Mouse (Mus musculus): ENCODE results near the gene Klk9. TPM values are rescaled to one million over a fixed set of nuclear protein-coding genes. Genes with fewer than 3 reads are reported as not detected.

Klk9 gene
- polyA plus RNA-seq (2015; fragmentation: Nextera tagmentation; extraction: Ambion mirVana), result not detected in 2 replicates

- no peak within 1 kb of the TSS for H3K4me2 ChIP-seq (replicated peaks; ENCODE audit: low read depth)
- H3K27me3 ChIP-seq (replicated peaks; ENCODE audit: control insufficient read depth, insufficient read depth, low read length), result peaks cover 3% of the 10 kb centered on the region; the same call in 1 of the 2 replicates
- no peaks in the 10 kb centered on the region for H3K9me3 ChIP-seq (ENCODE audit: control insufficient read depth)
- H3K4me3 ChIP-seq (ENCODE audit: low read depth, low read length), result no peak within 1 kb of the TSS
- WGBS, result 79% methylated on average over 7 of the region's 7 CpGs
- TF ChIP-seq CTCF (IDR thresholded peaks at IDR 0.05; ENCODE audit: low read depth), result no peak
- no peak within 1 kb of the TSS for H3K27ac ChIP-seq (ENCODE audit: low read depth, low read length)
- no peaks in the 10 kb centered on the region for H3K4me1 ChIP-seq (replicated peaks; ENCODE audit: control insufficient read depth, insufficient read depth, low read length)
- no peak for ATAC-seq
- no peak within 1 kb of the TSS for H3K9ac ChIP-seq (ENCODE audit: low read depth, low read length)
- no peaks in the 10 kb centered on the region for H3K36me3 ChIP-seq (ENCODE audit: control insufficient read depth, insufficient read depth)
Observed at GRCm38 (mm10) chr7:43791591-43791990, at the start of gene Klk9. Gene Klk9, plus strand, starts transcription at chr7:43791891.

DNA sequence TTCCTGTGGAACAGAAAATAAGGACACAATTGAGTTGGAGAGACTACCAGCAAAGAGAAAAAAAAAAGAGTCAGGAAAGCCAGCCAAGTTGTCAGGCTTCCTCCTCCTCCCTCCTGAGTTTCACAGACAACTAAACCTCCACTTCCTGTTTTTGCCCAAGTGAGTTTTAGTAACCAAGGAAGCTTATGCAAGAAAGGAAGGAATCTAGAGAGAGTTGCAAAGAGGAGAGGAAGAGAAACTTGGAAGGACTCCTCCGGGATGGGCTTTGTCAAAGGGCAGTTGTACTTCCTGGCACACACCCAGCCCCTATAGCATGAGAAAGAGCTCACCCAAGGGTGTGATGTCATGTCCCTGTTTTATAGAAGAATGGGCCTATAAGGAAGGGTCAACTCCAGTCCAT is 43.9 kb upstream of the Klk9 start:
- 52% methylated on average over 1 of the region's 1 CpGs for WGBS
- no peak for ATAC-seq
- no peak overlapping the region for H3K4me2 ChIP-seq (replicated peaks; ENCODE audit: low read depth)
- H3K4me3 ChIP-seq (ENCODE audit: low read depth, low read length), result no peak overlapping the region
- no peak overlapping the region for H3K9ac ChIP-seq (ENCODE audit: low read depth, low read length)
- H3K36me3 ChIP-seq (ENCODE audit: control insufficient read depth, insufficient read depth), result no peaks in the 10 kb centered on the region
- no peak overlapping the region for H3K27ac ChIP-seq (ENCODE audit: low read depth, low read length)
- no peaks in the 10 kb centered on the region for H3K4me1 ChIP-seq (replicated peaks; ENCODE audit: control insufficient read depth, insufficient read depth, low read length)
- no peak for TF ChIP-seq CTCF (IDR thresholded peaks at IDR 0.05; ENCODE audit: low read depth)
- no peaks in the 10 kb centered on the region for H3K9me3 ChIP-seq (ENCODE audit: control insufficient read depth)
- no peaks in the 10 kb centered on the region for H3K27me3 ChIP-seq (replicated peaks; ENCODE audit: control insufficient read depth, insufficient read depth, low read length)

- Histone ChIP-seq H3K9ac (ENCODE audit: low read depth, low read length) (no peak overlapping the region), H3K27ac (ENCODE audit: low read depth, low read length) (no peak overlapping the region), H3K9me3 (ENCODE audit: control insufficient read depth) (no peaks in the 10 kb centered on the region), H3K4me1 (replicated peaks; ENCODE audit: control insufficient read depth, insufficient read depth, low read length) (no peaks in the 10 kb centered on the region), H3K27me3 (replicated peaks; ENCODE audit: control insufficient read depth, insufficient read depth, low read length) (no peaks in the 10 kb centered on the region), H3K4me2 (replicated peaks; ENCODE audit: low read depth) (no peak overlapping the region), H3K36me3 (ENCODE audit: control insufficient read depth, insufficient read depth) (no peaks in the 10 kb centered on the region), H3K4me3 (ENCODE audit: low read depth, low read length) (no peak overlapping the region)
- 66% methylated on average over 2 of the region's 2 CpGs for WGBS
- ATAC-seq, result no peak
- no peak for TF ChIP-seq CTCF (IDR thresholded peaks at IDR 0.05; ENCODE audit: low read depth)
Observed at GRCm38 (mm10) chr7:43752806-43753205, 38.9 kb upstream of the Klk9 start.

GRCm38 (mm10) chr7:43766484-43766883 is 25.2 kb upstream of the Klk9 start:
- H3K36me3 ChIP-seq (ENCODE audit: control insufficient read depth, insufficient read depth), result no peaks in the 10 kb centered on the region
- no peak overlapping the region for H3K4me3 ChIP-seq (ENCODE audit: low read depth, low read length)
- no peak overlapping the region for H3K4me2 ChIP-seq (replicated peaks; ENCODE audit: low read depth)
- WGBS, result 29% methylated on average over 8 of the region's 8 CpGs
- no peak for ATAC-seq
- H3K27ac ChIP-seq (ENCODE audit: low read depth, low read length), result no peak overlapping the region
- no peaks in the 10 kb centered on the region for H3K27me3 ChIP-seq (replicated peaks; ENCODE audit: control insufficient read depth, insufficient read depth, low read length)
- H3K9ac ChIP-seq (ENCODE audit: low read depth, low read length), result no peak overlapping the region
- no peak for TF ChIP-seq CTCF (IDR thresholded peaks at IDR 0.05; ENCODE audit: low read depth)
- no peaks in the 10 kb centered on the region for H3K4me1 ChIP-seq (replicated peaks; ENCODE audit: control insufficient read depth, insufficient read depth, low read length)
- no peaks in the 10 kb centered on the region for H3K9me3 ChIP-seq (ENCODE audit: control insufficient read depth)

- Histone ChIP-seq H3K4me2 (replicated peaks; ENCODE audit: low read depth) (no peak within 1 kb of the TSS), H3K9me3 (ENCODE audit: control insufficient read depth) (no peaks in the 10 kb centered on the region), H3K4me3 (ENCODE audit: low read depth, low read length) (no peak within 1 kb of the TSS), H3K27me3 (replicated peaks; ENCODE audit: control insufficient read depth, insufficient read depth, low read length) (no peaks in the 10 kb centered on the region), H3K4me1 (replicated peaks; ENCODE audit: control insufficient read depth, insufficient read depth, low read length) (no peaks in the 10 kb centered on the region), H3K36me3 (ENCODE audit: control insufficient read depth, insufficient read depth) (no peaks in the 10 kb centered on the region), H3K9ac (ENCODE audit: low read depth, low read length) (no peak within 1 kb of the TSS), H3K27ac (ENCODE audit: low read depth, low read length) (no peak within 1 kb of the TSS)
- WGBS, result 70% methylated on average over 4 of the region's 4 CpGs
- ATAC-seq, result no peak
- no peak for TF ChIP-seq CTCF (IDR thresholded peaks at IDR 0.05; ENCODE audit: low read depth)
Observed at GRCm38 (mm10) chr7:43768597-43768996, 23.1 kb upstream of the Klk9 start, which contains the start of gene Klk12. Gene Klk12, plus strand, starts transcription at chr7:43768897.

DNA sequence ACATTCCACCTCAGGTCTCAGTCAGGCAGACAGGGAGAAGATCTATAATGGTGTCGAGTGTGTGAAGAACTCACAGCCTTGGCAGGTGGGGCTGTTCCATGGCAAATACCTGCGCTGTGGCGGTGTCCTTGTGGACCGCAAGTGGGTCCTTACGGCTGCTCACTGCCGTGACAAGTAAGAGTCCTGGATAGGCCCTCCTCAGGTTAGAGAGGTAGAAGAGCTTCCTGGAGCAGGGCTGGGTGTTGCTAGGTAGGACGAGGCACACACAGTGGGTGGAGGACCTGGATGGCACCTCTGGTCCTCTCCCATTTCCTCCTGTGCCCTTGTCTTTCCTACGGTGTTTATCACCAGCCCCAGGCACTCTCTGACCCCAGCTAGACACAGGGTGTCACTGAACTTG is 22.1 kb upstream of the Klk9 start:
- Histone ChIP-seq H3K4me1 (replicated peaks; ENCODE audit: control insufficient read depth, insufficient read depth, low read length) (no peaks in the 10 kb centered on the region), H3K27ac (ENCODE audit: low read depth, low read length) (no peak overlapping the region), H3K4me3 (ENCODE audit: low read depth, low read length) (no peak overlapping the region), H3K4me2 (replicated peaks; ENCODE audit: low read depth) (no peak overlapping the region), H3K36me3 (ENCODE audit: control insufficient read depth, insufficient read depth) (no peaks in the 10 kb centered on the region), H3K9ac (ENCODE audit: low read depth, low read length) (no peak overlapping the region), H3K9me3 (ENCODE audit: control insufficient read depth) (no peaks in the 10 kb centered on the region), H3K27me3 (replicated peaks; ENCODE audit: control insufficient read depth, insufficient read depth, low read length) (no peaks in the 10 kb centered on the region)
- ATAC-seq, result no peak
- WGBS, result 89% methylated on average over 8 of the region's 8 CpGs
- no peak for TF ChIP-seq CTCF (IDR thresholded peaks at IDR 0.05; ENCODE audit: low read depth)

- Histone ChIP-seq H3K36me3 (ENCODE audit: control insufficient read depth, insufficient read depth) (no peaks in the 10 kb centered on the region), H3K9ac (ENCODE audit: low read depth, low read length) (no peak overlapping the region), H3K27me3 (replicated peaks; ENCODE audit: control insufficient read depth, insufficient read depth, low read length) (no peaks in the 10 kb centered on the region), H3K4me2 (replicated peaks; ENCODE audit: low read depth) (no peak overlapping the region), H3K4me3 (ENCODE audit: low read depth, low read length) (no peak overlapping the region), H3K4me1 (replicated peaks; ENCODE audit: control insufficient read depth, insufficient read depth, low read length) (no peaks in the 10 kb centered on the region), H3K27ac (ENCODE audit: low read depth, low read length) (no peak overlapping the region), H3K9me3 (ENCODE audit: control insufficient read depth) (no peaks in the 10 kb centered on the region)
- no peak for ATAC-seq
- 95% methylated on average over 10 of the region's 10 CpGs for WGBS
- TF ChIP-seq CTCF (IDR thresholded peaks at IDR 0.05; ENCODE audit: low read depth), result no peak
Observed at GRCm38 (mm10) chr7:43770701-43771100, 21.0 kb upstream of the Klk9 start.

Data from intestine, postnatal 0 days (tissue).